Mouse (Mus musculus) layer of hippocampus, adult 2 months (tissue): ENCODE results near the gene Rpl28. TPM values are rescaled to one million over a fixed set of nuclear protein-coding genes. Genes with fewer than 3 reads are reported as not detected.
A peak's percentile ranks its signal among the peaks of the same experiment; 100 is the strongest.

Experiments used
- DNase-seq, 2 experiments: peaks; one replicate each; pipeline ENCODE4 v3.0.0; 2022; ENCODE audit warnings: low spot score in 2 of 2
- H3K27ac ChIP-seq: fragments of 200-600 bp; 2 replicates; pipeline ENCODE4 v1.8.1; 2022
- H3K4me3 ChIP-seq: fragments of 200-600 bp; 2 replicates; pipeline ENCODE4 v1.8.1; 2022; ENCODE audit warnings: mild to moderate bottlenecking
- CTCF ChIP-seq: fragments of 200-600 bp; conservative IDR thresholded peaks from 2 replicates; pipeline ENCODE4 v1.8.1; 2022; ENCODE audit warnings: antibody characterized with exemption, mild to moderate bottlenecking, moderate library complexity
- long read RNA-seq, 2 experiments: library from polyadenylated mRNA; stranded (forward); transcript quantifications; one replicate each; pipeline ENCODE4 v2.0.0; 2021; ENCODE audit warnings: borderline mapping rate in 2 of 2
- total RNA-seq, 2 experiments: library from RNA; stranded (reverse); gene quantifications; 2 replicates each; pipeline ENCODE4 v1.2.3; 2021

Rpl28 gene
- total RNA-seq: 100 to 1,000 TPM; 458 to 462 TPM
- long read RNA-seq, experiment 1, transcript Rpl28-201 (5 exons, 1,106 nt): major isoform, 49 of 94 reads
- long read RNA-seq, experiment 1, transcript Rpl28-202 (4 exons, 772 nt): minor isoform, 42 of 94 reads
- long read RNA-seq, experiment 1, partial matches to known transcripts: 2 of 94 reads
- long read RNA-seq, experiment 1, other reads (novel, unspliced or antisense): 1 of 94 reads
- long read RNA-seq, experiment 2, transcript Rpl28-201 (5 exons, 1,106 nt): major isoform, 63 of 132 reads
- long read RNA-seq, experiment 2, transcript Rpl28-202 (4 exons, 772 nt): major isoform, 63 of 132 reads
- long read RNA-seq, experiment 2, partial matches to known transcripts: 4 of 132 reads
- long read RNA-seq, experiment 2, other reads (novel, unspliced or antisense): 1 of 132 reads

DNA sequence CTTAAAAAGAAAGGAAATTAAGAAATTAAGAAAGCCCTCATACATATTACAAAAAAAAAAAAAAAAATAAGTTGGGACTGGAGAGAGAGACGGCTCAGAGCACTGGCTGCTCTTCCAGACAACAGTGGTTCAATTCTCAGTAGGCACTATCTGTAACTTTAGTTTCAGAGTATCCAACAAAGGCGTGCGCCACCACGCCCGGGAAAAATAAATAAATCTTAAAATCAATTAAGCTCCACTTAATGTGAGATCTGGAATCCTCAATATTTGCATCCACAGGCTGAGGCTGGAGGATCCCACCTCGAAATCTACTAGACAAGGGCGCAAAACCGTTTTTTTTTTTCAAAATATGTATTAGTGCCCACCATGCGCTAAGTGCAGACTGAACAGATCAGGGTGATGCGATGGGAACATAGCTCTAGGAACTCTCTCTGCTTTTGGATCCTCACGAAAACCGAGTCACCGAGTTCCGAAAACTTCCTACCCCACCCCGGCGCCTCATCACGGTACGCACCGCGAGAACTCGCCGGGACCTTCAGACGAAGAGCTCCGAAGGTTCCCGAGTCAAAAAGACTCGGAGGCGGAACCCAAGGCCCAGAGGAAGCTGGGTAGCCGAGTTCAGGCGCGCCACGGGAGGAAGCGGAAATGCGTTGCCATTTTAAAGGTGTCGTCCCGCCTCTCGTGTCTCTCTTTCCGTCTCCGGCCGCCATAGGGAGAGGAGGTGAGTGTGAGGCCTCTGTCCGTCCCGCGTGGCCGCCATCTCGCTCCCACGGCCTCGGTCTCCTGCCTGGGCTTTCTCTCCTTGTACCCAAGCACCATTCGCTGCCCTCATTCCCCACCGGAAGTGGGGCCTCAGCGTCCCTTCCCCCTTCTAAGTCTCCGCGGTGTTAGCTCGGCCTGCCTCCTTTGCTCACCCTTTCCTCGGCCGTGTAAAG, at the start of gene Rpl28:
TSS of gene Rpl28 (plus strand) at position 597 of the 935 bp plus-strand sequence.
- DNase-seq: peak; percentile 97
- Histone ChIP-seq H3K4me3 (peak within 1 kb of the TSS; percentile 97), H3K27ac (peak within 1 kb of the TSS; percentile 98)
- TF ChIP-seq CTCF: no peak

DNA sequence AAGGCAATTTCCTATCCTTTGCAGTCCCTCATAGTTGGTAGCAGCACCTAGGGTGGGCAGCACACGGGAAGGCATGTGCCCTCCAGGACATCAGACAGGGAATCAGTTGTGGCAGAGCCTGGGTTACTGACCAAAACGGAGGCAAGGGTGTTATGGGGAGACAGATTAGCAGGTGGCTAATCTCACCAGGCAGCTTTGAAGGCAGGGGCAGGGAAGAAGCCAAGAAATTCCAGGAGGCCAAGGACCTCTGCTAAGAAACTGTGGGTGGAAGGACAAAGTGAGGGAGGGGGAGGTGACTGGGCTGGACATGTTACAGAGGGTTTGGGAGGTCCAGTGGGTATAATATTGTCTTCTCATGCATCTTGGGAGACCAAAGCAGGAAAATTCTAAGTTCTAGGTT, 49.3 kb upstream of the Rpl28 start:
- no peak overlapping the region for H3K27ac ChIP-seq
- no peak overlapping the region for H3K4me3 ChIP-seq
- no peak for TF ChIP-seq CTCF
- DNase-seq: no peak

GRCm38 (mm10) chr7:4744886-4745285, 47.8 kb upstream of the Rpl28 start:
- Histone ChIP-seq H3K4me3 (no peak overlapping the region), H3K27ac (no peak overlapping the region)
- no peak for DNase-seq
- TF ChIP-seq CTCF: no peak

DNA sequence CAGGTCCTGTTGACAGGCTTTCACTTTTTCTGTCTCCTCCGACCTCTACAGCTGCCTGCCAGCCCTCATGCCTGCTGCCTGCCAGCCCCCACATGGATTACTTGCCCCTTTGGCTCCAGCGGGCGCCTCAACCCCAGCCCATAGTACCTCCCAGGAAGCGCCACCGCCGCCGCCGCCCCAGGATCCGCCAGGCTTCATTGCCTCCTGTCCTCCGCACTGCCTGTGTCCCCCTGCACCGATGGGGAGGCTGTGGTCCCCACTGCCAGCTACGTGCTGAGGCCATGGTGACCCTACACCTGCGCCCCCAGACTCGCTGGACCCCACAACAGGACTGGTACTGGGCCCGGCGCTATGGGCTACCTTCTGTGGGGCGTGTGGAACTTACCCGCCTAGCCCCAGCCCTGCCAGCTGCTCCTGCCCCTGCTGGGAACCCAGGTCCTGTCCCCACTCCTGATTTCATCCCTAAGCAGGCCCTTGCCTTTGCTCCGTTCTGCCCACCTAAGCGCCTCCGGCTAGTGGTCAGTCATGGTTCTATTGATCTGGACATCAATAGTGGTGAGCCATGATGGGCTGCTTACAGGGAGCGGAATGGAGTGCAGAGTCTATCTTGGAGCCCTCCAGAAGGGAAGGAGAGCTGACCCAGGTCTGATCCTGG, 46.2 kb upstream of the Rpl28 start:
- Histone ChIP-seq H3K4me3 (no peak overlapping the region), H3K27ac (no peak overlapping the region)
- no peak for DNase-seq
- no peak for TF ChIP-seq CTCF

DNA sequence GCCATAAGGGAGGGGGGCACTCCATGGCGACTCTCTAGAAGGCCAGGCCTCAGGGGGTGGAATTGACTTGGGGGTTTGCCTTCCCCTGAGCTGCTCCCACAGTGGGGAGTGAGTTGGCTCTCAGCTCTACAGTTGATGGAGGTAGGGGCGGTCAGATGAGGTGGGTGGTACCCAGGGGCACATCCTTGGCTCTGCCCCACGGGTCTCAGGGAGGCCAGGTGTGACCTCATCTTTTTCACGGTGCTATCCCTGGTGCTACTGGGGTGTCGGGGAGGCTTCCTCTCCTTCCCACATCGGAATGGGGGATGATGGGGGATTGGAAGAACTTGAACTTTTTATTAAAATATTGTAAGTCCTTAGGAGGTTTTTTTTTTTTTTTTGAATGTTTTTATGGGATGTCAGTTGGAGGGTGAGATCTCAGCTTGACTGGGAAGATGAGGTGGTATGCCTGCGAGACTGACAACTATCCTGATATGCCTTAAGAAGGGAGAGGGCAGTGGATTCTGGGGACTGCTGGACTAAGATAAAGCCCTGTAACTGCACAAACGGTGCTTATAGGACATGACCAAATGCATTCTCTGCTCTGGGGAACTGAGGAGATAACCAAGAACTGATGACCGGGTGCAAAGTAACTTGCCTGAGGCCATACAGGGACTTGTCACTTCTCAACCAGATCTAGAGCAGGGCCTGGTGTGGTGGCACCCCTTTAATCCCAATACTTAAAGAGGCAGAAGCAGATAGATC, 45.3 kb upstream of the Rpl28 start:
- H3K4me3 ChIP-seq: no peak overlapping the region
- no peak for TF ChIP-seq CTCF
- H3K27ac ChIP-seq: no peak overlapping the region
- no peak for DNase-seq

GRCm38 (mm10) chr7:4748321-4748720, 44.4 kb upstream of the Rpl28 start:
- DNase-seq: no peak
- Histone ChIP-seq H3K4me3 (no peak overlapping the region), H3K27ac (no peak overlapping the region)
- TF ChIP-seq CTCF: no peak

DNA sequence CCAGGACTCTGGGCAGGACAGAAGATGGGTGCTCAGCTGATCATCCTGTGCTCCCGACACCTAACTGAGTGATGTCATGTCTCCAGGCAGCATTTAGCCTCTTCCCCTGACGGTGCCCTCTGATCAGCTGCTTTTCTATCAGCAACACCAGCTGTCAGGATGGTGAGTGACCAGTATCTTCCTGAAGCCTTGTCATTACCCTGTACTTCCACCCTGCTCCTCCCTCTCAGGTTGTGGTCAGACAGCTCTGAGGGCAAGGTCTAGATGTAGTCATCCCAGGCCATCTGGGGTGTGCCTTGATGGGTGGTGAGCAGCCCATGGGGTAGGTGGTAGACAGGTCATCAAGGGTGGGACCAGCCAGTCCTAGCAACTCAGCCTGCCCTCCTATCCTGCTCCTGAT, 43.5 kb upstream of the Rpl28 start:
- no peak for TF ChIP-seq CTCF
- no peak overlapping the region for H3K27ac ChIP-seq
- DNase-seq: no peak
- H3K4me3 ChIP-seq: no peak overlapping the region

GRCm38 (mm10) chr7:4751971-4752820, 40.5 kb upstream of the Rpl28 start:
- no peak overlapping the region for H3K27ac ChIP-seq
- TF ChIP-seq CTCF: no peak

DNA sequence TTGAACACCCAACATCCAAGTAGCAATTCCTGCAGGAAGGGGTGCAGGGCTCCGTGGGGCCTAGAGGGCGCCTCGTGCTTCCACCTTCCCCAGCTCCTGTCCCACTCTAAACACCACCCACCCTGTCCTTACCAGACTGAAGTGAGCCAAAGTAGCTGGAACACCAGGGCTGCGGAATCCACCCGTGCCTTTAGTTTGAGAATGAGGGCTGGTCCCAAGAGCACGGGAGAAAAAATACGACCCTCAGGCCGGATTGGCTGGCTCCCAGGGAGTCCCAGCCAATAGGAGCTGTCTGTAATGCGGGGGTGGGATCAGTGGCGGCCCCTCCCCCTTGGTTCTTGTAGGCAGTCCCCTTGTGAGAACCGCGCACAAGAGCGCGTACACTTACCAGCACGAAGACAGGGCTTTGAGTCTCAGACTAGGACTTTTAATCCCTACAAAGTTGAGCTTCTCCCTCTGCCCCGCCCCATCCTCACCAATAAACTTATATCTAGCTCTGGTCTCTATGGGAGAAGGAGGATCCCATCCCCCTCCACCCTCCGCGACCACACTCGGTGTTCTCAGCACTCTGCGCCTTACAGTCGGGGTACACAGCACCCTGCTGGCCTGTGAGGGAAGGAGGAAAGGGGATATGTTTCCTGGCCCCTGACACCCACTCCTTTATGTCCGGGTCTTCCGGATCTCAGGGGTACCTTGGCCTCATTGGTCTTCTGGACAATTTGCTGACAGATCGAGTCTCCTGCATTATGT, 39.7 kb upstream of the Rpl28 start, which contains the start of gene Cox6b2:
TSS of gene Cox6b2 (minus strand) at position 274 of the 750 bp plus-strand sequence.
- Histone ChIP-seq H3K4me3 (peak within 1 kb of the TSS; percentile 37), H3K27ac (no peak within 1 kb of the TSS)
- DNase-seq: peak in 1 of 2 experiments; percentile 52
- TF ChIP-seq CTCF: no peak

More at GRCm38 (mm10) chr7:4751971-4752820, 40.5 kb upstream of the Rpl28 start:
- peak overlapping the region; percentile 37 for H3K4me3 ChIP-seq
- DNase-seq: no peak

GRCm38 (mm10) chr7:4759670-4760069, 33.0 kb upstream of the Rpl28 start:
- no peak for DNase-seq
- H3K27ac ChIP-seq: no peak overlapping the region
- H3K4me3 ChIP-seq: no peak overlapping the region
- no peak for TF ChIP-seq CTCF
